Mouse (Mus musculus) heart, postnatal 10 days (tissue): ENCODE measurements around the gene Sltm. TPM values are rescaled to one million over a fixed set of nuclear protein-coding genes. Genes with fewer than 3 reads are reported as not detected.

Source experiments
- DNase-seq, 2 experiments: peaks; one replicate each; pipeline ENCODE4 v3.0.0; 2021
- intact Hi-C: fragments of 180-260 bp; cut with DNase I; formaldehyde crosslinking; loops from one replicate; pipeline ENCODE4 v1.15.1; 2025
- total RNA-seq, 2 experiments: library from RNA; stranded (reverse); gene quantifications; 2 replicates each; pipeline ENCODE4 v1.2.3; 2021

Gene Sltm
- total RNA-seq: 10 to 100 TPM; 30.7 to 30.8 TPM

- intact Hi-C loops: loop anchor here (2.0 kb wide), 1 partner anchor 40 kb away; the partner anchor contains the start of gene Rnf111
- peak; percentile 99 for DNase-seq
These were observed at the start of gene Sltm for GRCm38 (mm10) chr9:70542305-70543041. TSS of gene Sltm (plus strand) at chr9:70542754.

DNA sequence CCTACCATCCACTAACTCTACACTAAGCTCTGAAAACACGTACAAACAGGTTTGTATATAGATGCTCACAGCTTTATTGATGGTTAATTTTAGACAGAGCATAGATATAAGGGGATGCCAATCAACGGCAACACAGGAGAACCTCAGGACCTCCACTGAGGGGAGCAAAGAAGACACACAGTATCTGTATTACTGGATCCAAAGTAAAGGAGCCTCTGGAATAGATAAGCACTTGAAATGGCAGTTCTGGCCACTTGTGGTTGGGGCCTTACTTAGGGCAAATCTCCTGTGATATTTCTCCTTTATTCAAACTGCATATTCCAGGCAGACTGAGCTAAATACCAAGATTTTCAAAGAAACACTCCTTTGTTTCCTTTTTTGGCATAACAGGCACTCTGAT, 49.5 kb upstream of the Sltm start:
- no peak for DNase-seq
- intact Hi-C loops: no loop called here

DNA sequence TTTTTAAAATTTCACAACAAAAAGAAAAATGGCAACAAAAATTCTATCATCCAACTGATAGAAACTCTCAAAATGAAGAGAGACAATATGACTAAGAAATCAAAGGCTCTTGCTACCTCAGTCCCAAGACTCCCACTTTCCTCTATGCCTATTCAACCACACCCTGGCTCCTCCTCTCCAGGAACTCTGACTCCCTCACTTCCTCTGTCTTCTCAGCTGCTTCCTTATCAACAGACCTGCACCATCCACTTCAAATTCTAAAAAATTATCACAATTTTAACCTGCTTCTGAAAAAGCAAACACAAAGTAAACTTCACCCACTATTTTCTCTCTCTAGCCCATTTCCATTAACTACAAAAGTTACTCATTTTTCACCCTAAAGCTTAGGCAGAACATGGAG, 45.6 kb upstream of the Sltm start:
- DNase-seq: no peak
- intact Hi-C loops: no loop called here

- intact Hi-C loops: loop anchor here (2.0 kb wide), 1 partner anchor 40 kb away; the partner anchor contains the start of gene Sltm
- no peak for DNase-seq
These were observed 40.1 kb upstream of the Sltm start for GRCm38 (mm10) chr9:70502284-70503014.

DNA sequence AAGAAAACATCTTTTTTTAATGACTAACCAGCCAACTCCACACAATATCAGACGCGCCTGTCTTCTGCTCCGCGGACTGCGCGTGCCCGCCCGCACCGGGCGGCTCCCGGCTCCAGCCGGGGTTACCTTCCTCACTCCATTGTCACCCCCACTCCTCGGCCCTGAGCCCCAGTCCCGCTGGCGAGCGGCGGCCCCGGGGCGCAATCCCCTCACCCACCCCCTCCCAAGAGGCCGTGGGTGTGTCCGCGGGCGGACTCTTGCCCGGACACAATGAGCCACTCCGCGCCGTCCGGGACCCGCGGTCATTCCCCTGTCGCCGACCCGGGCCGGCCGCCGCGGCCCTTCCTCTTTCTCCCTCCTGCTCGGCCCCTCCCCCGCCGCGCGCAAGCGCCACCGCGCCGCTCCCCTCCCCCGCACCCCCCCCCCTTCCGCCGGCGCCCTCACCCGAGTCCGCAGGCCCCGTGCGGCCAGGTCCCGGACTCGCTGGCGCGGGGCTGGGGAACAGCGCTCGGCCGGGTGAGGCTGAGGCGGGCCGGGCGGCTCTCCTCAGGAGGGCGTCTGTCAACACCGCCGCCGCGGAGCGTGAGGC, 39.4 kb upstream of the Sltm start:
- DNase-seq: peak; percentile 74 to 76
- intact Hi-C loops: loop anchor here (2.0 kb wide), 1 partner anchor 40 kb away; the partner anchor contains the start of gene Sltm

GRCm38 (mm10) chr9:70503626-70504041, 38.9 kb upstream of the Sltm start, which contains the start of gene Rnf111:
TSS of gene Rnf111 (minus strand) at chr9:70503725.
- intact Hi-C loops: loop anchor here (2.0 kb wide), 1 partner anchor 39 kb away; the partner anchor contains the start of gene Sltm
- peak; percentile 98 for DNase-seq

DNA sequence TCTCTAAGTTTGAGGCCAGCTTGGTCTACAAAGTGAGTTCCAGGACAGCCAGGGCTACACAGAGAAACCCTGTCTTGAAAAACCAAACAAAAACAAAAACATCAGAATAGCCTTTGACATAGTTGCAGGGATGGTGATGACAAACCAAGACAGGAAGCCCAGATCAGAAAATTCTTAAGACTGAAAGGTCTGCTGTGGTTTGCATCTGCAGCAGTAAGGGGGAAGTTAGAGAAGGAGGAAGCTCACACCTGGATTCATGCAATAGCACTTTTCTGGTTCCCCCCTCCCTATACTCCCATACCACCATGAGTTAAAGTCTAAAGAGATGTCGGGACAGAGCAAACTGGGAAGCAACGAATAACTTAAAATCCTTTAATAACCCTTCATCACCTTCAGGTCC, 36.4 kb upstream of the Sltm start:
- DNase-seq: no peak
- intact Hi-C loops: no loop called here

GRCm38 (mm10) chr9:70506787-70507186, 35.8 kb upstream of the Sltm start:
- intact Hi-C loops: no loop called here
- DNase-seq: no peak

GRCm38 (mm10) chr9:70509906-70510525, 32.5 kb upstream of the Sltm start:
- intact Hi-C loops: loop anchor here (5.0 kb wide), 2 partner anchors 103 to 403 kb away; no protein-coding TSS in a partner anchor
- peak; percentile 41 to 54 for DNase-seq

GRCm38 (mm10) chr9:70510998-70511583, 31.5 kb upstream of the Sltm start:
- peak; percentile 29 to 31 for DNase-seq
- intact Hi-C loops: loop anchor here (5.0 kb wide), 2 partner anchors 104 to 404 kb away; no protein-coding TSS in a partner anchor

GRCm38 (mm10) chr9:70511681-70512080, 30.9 kb upstream of the Sltm start:
- DNase-seq: no peak
- intact Hi-C loops: loop anchor here (5.0 kb wide), 2 partner anchors 104 to 404 kb away; no protein-coding TSS in a partner anchor

DNA sequence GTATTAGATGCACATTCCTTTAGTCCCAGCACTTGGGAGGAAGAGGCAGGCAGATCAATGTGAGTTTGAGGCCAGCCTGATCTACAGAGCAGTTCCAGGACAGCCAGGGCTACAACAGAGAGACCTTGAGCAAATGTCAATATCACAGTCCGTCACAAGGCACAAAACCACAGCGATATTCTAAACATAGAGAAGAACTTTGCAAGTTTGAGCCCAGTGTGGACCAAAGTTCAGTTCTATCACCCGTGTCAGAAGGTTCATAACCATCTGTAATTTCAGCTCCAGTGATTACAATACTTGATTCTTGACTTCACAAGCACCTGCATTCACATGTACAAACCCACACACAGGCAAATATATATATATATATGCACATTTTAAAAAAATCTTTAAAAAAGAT, 21.9 kb upstream of the Sltm start:
- intact Hi-C loops: no loop called here
- no peak for DNase-seq

- no peak for DNase-seq
These were observed 18.7 kb upstream of the Sltm start for GRCm38 (mm10) chr9:70523813-70524212.

GRCm38 (mm10) chr9:70524366-70524765, 18.2 kb upstream of the Sltm start:
- DNase-seq: peak; percentile 87 to 88
- intact Hi-C loops: no loop called here

More at GRCm38 (mm10) chr9:70523813-70524212, 18.7 kb upstream of the Sltm start:
- intact Hi-C loops: no loop called here

- DNase-seq: no peak
- intact Hi-C loops: no loop called here
These were observed 9.2 kb upstream of the Sltm start for GRCm38 (mm10) chr9:70533328-70533727.

DNA sequence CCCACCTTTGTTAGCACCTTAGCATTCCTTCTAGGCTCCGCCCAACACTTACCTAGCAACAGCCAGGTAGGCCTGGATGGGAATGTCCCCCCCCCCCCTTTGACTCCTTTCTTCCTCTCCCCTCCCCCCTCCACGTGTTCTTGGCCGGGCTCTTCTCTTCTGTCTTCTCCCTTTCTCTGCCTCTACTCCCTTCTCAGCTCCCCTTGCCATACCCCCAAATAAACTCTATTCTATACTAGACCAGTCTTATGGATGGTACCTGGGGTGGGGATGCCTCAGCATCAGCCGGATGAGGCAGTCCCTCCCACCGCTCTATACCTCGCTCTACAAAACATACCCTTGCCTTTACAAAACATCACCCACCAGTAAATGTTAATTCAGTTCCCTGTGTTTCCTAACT, 970 bp upstream of the Sltm start:
- intact Hi-C loops: no loop called here
- DNase-seq: no peak

DNA sequence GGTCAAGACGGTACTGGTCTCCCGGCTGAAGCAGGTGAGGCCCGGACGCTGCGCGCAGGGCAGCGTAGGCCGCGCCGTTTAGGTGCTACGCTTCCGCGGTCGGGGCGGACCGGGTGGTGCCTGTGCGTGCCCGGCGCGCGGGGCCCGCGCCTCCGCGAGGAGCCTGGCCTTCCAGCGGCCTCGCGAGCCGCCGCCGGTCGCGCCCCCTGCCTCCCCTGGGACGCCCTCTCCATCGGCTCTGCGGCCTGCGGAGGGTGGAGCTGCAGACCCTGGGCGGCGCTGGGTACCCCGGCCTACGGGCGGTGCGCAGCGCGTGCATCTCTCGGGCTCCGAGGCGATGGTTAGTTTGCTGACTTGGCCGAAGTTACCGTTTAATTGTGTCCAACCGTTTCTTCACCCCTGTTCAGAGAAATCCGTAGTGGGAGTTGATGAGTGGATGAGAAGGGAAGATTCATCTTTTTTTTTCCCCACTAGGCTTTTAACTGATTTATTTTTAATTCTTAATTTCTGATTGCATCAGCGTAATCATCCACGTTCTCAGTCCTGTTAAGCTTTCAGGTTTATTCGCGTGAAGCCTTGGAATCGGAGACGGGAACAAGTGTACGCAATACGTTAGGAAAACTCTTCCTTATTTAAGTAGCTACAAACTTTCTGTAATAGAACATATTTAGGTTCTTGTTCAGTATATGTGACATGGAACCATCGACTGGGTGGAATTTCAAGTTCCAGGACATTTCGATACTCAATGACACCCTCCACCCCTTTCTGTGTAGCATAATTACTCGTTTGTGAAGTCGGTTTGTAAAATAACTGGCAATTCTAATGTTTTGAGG, 710 bp downstream of the Sltm start:
- DNase-seq: no peak
- intact Hi-C loops: loop anchor here (2.0 kb wide), 1 partner anchor 40 kb away; the partner anchor contains the start of gene Rnf111

GRCm38 (mm10) chr9:70543985-70544384, 1.4 kb downstream of the Sltm start:
- DNase-seq: no peak
- intact Hi-C loops: loop anchor here (2.0 kb wide), 1 partner anchor 41 kb away; the partner anchor contains the start of gene Rnf111

- no peak for DNase-seq
- intact Hi-C loops: no loop called here
These were observed 2.3 kb downstream of the Sltm start for GRCm38 (mm10) chr9:70544831-70545230.
